Mouse (Mus musculus): Measurements from ENCODE around the gene Ttc3.

The Ttc3 gene

GRCm38 (mm10) chr16:94358091-94358490, 12.3 kb upstream of the Ttc3 start:
- DNase-seq (ENCODE audit: low spot score) = no peak

GRCm38 (mm10) chr16:94360578-94361350, 9.7 kb upstream of the Ttc3 start:
- no peak for DNase-seq (ENCODE audit: low spot score)

GRCm38 (mm10) chr16:94362174-94362873, 8.1 kb upstream of the Ttc3 start:
- DNase-seq (ENCODE audit: low spot score) = no peak

GRCm38 (mm10) chr16:94363814-94364213, 6.6 kb upstream of the Ttc3 start:
- DNase-seq (ENCODE audit: low spot score) = no peak

GRCm38 (mm10) chr16:94365435-94365834, 5.0 kb upstream of the Ttc3 start:
- DNase-seq (ENCODE audit: low spot score) = no peak

GRCm38 (mm10) chr16:94369596-94370172, 734 bp upstream of the Ttc3 start:
- DNase-seq (ENCODE audit: low spot score) = no peak

- DNase-seq (ENCODE audit: low spot score) = peak; percentile 48
These were observed 490 bp downstream of the Ttc3 start for GRCm38 (mm10) chr16:94370915-94371300.

GRCm38 (mm10) chr16:94371301-94371931, 998 bp downstream of the Ttc3 start, which contains the start of gene Pigp:
TSS of gene Pigp (minus strand) at chr16:94371842.
- no peak for DNase-seq (ENCODE audit: low spot score)

GRCm38 (mm10) chr16:94379386-94379785, 9.0 kb downstream of the Ttc3 start:
- no peak for DNase-seq (ENCODE audit: low spot score)

GRCm38 (mm10) chr16:94383277-94383676, 12.9 kb downstream of the Ttc3 start:
- no peak for DNase-seq (ENCODE audit: low spot score)

GRCm38 (mm10) chr16:94387690-94388089, 17.3 kb downstream of the Ttc3 start:
- DNase-seq (ENCODE audit: low spot score) = no peak

GRCm38 (mm10) chr16:94392299-94392698, 21.9 kb downstream of the Ttc3 start:
- DNase-seq (ENCODE audit: low spot score) = no peak

GRCm38 (mm10) chr16:94395051-94395450, 24.6 kb downstream of the Ttc3 start:
- no peak for DNase-seq (ENCODE audit: low spot score)

GRCm38 (mm10) chr16:94396641-94397040, 26.2 kb downstream of the Ttc3 start:
- DNase-seq (ENCODE audit: low spot score) = no peak

- DNase-seq (ENCODE audit: low spot score) = no peak
These were observed 28.7 kb downstream of the Ttc3 start for GRCm38 (mm10) chr16:94399141-94399540.

GRCm38 (mm10) chr16:94401636-94402035, 31.2 kb downstream of the Ttc3 start:
- DNase-seq (ENCODE audit: low spot score) = no peak

- no peak for DNase-seq (ENCODE audit: low spot score)
These were observed 31.8 kb downstream of the Ttc3 start for GRCm38 (mm10) chr16:94402185-94402584.

- DNase-seq (ENCODE audit: low spot score) = no peak
These were observed 40.9 kb downstream of the Ttc3 start for GRCm38 (mm10) chr16:94411287-94411686.

- no peak for DNase-seq (ENCODE audit: low spot score)
These were observed 41.8 kb downstream of the Ttc3 start for GRCm38 (mm10) chr16:94412198-94412597.

GRCm38 (mm10) chr16:94412760-94413159, 42.3 kb downstream of the Ttc3 start:
- no peak for DNase-seq (ENCODE audit: low spot score)

GRCm38 (mm10) chr16:94414151-94414550, 43.7 kb downstream of the Ttc3 start:
- DNase-seq (ENCODE audit: low spot score) = no peak

- DNase-seq (ENCODE audit: low spot score) = no peak
These were observed 50.1 kb downstream of the Ttc3 start for GRCm38 (mm10) chr16:94420498-94420897.

- DNase-seq (ENCODE audit: low spot score) = no peak
These were observed 58.5 kb downstream of the Ttc3 start for GRCm38 (mm10) chr16:94428948-94429347.

All from c-Kit-positive CD71-positive TER-119-positive erythroid progenitor cells, embryonic 14.5 days (primary cell).